Mouse (Mus musculus): ENCODE measurements at regions not wholly inside any gene's neighbourhood (a gene's known extent, or its start where the extent isn't known, plus 50 kb on each side); places are given as distances from the start of the nearest gene placed in this dataset.
A peak's percentile ranks its signal among the peaks of the same experiment; 100 is the strongest.

DNA sequence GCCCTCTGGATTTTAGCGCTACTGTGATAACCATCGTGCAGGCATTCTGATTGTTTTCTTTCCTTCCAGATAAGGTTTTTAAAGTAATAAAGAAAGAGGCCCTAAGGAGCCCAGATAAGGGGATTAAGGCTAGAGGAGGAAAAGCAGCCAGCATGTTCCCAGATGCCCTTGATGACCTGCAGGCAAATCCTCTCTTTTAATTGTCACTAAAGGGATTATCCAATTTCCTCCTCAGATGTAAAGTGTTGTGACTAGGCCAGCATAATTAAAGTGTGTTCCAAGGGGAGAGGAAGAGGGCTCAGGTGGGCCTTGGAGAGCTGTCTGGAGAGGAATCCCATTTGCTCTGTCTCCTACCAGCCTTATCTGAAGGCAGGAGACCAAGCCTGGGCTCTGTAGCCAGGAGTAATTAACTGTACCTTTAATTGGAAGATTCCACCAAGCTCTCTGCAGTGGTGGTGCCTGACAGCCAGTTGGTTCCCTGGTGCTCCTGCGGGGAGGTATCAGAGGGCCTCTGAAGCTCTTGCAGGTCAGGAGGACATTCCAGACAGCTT, 644.2 kb downstream of the Tbc1d22a start:
- Histone ChIP-seq H3K9ac (replicated peaks; ENCODE audit: low read length) (no peak overlapping the region), H3K9me3 (ENCODE audit: low read length) (no peaks in the 10 kb centered on the region), H3K4me3 (ENCODE audit: low read length) (no peak overlapping the region), H3K36me3 (ENCODE audit: insufficient read depth, low read length) (no peaks in the 10 kb centered on the region), H3K27ac (no peak overlapping the region), H3K4me2 (ENCODE audit: low read depth, low read length) (no peak overlapping the region), H3K27me3 (ENCODE audit: insufficient read depth, low read length) (no peaks in the 10 kb centered on the region), H3K4me1 (ENCODE audit: insufficient read depth, low read length) (no peaks in the 10 kb centered on the region)
- WGBS = 31% methylated on average over 3 of the region's 3 CpGs
- no peak for TF ChIP-seq CTCF (IDR thresholded peaks at IDR 0.05; ENCODE audit: low read depth)
- DNase-seq (ENCODE audit: low spot score) (peak; percentile 31), ATAC-seq (no peak)

DNA sequence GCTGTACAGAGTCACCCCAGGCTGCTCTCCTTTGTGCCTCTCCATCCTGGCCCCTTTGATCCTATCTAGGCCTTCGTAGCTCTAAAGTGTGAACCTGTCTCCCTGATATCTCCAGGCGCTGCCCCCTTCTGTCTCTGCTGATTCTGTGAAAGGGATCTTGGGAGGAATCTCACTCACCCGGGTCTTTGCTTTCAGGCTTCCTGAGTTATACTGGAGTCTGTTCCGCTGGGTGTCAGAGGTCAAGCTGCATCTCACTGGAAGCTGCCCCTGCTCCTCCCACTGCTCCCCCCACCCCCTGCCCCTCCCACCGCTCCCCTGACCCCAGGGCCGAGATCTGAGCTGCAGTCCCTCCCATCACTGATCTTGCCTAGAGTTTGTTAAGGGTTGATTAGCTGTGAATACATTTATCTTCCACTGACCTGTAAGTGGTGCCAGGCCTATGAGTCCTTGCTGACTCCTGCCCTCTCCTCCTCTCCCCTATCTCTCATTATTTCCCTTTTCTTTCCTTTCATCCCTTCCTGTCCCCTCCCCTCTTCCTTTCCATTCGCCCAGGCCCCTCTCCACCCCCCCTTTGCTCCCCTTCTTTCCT, 661.6 kb downstream of the Tbc1d22a start:
- H3K27ac ChIP-seq = no peak overlapping the region

DNA sequence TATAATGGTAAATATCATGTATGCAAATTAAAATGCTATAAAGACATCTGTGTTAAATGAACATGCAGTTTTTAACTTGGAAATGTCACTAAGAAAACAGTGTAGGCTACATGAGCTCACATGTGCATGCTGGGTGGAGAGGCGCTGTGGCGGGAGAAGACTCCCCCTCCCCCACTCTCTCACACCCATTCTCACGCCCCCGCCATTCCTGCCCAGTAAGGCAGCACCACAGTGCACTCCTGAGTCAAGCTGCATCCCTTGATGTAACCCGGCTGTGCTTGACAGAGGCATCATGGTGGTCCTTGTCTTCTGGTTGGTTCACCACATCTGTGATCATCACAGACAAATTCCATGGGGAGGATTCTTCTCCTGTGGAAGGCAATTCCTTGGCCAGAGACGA, 647.1 kb upstream of the Fam19a5 start:
- no peaks in the 10 kb centered on the region for H3K4me1 ChIP-seq (ENCODE audit: insufficient read depth, low read length)
- WGBS = 60% methylated on average over 6 of the region's 6 CpGs

More for the DNA sequence above, 661.6 kb downstream of the Tbc1d22a start:
- DNase-seq (ENCODE audit: low spot score) (no peak), ATAC-seq (no peak)
- H3K9me3 ChIP-seq (ENCODE audit: low read length) = no peaks in the 10 kb centered on the region
- no peak for TF ChIP-seq CTCF (IDR thresholded peaks at IDR 0.05; ENCODE audit: low read depth)
- no peak overlapping the region for H3K9ac ChIP-seq (replicated peaks; ENCODE audit: low read length)
- H3K4me2 ChIP-seq (ENCODE audit: low read depth, low read length) = no peak overlapping the region
- no peaks in the 10 kb centered on the region for H3K27me3 ChIP-seq (ENCODE audit: insufficient read depth, low read length)
- H3K36me3 ChIP-seq (ENCODE audit: insufficient read depth, low read length) = no peaks in the 10 kb centered on the region
- H3K4me1 ChIP-seq (ENCODE audit: insufficient read depth, low read length) = no peaks in the 10 kb centered on the region
- H3K4me3 ChIP-seq (ENCODE audit: low read length) = no peak overlapping the region
- WGBS = 22% methylated on average over 7 of the region's 7 CpGs

DNA sequence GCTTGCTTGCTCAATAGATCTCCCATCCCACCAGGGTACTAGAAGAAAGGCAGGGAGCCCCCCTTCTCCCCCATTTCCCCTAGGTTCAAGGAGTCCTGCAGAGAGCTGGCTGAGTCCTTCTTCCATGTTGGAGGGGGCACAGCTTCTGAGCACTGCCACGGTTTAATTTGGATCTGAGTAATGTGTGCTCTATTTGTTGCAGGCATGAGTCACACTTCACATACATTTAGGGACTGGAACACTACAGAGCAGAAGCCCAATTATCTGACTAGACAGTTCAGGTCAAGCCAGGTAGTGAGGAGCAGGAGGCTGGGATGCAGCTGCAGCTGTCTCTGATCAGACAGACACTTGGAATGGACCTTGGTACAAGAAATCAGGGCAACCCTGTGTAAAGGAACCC, 644.1 kb upstream of the Fam19a5 start:
- no peaks in the 10 kb centered on the region for H3K36me3 ChIP-seq (ENCODE audit: insufficient read depth, low read length)
- ATAC-seq (no peak), DNase-seq (ENCODE audit: low spot score) (no peak)
- H3K9me3 ChIP-seq (ENCODE audit: low read length) = no peaks in the 10 kb centered on the region
- WGBS = 32% methylated on average over 1 of the region's 1 CpGs
- no peak for TF ChIP-seq CTCF (IDR thresholded peaks at IDR 0.05; ENCODE audit: low read depth)
- H3K4me1 ChIP-seq (ENCODE audit: insufficient read depth, low read length) = no peaks in the 10 kb centered on the region
- H3K4me3 ChIP-seq (ENCODE audit: low read length) = no peak overlapping the region
- H3K27me3 ChIP-seq (ENCODE audit: insufficient read depth, low read length) = no peaks in the 10 kb centered on the region
- H3K4me2 ChIP-seq (ENCODE audit: low read depth, low read length) = no peak overlapping the region
- no peak overlapping the region for H3K9ac ChIP-seq (replicated peaks; ENCODE audit: low read length)
- H3K27ac ChIP-seq = no peak overlapping the region

More for the DNA sequence above, 647.1 kb upstream of the Fam19a5 start:
- no peak overlapping the region for H3K4me2 ChIP-seq (ENCODE audit: low read depth, low read length)
- H3K9ac ChIP-seq (replicated peaks; ENCODE audit: low read length) = no peak overlapping the region
- H3K36me3 ChIP-seq (ENCODE audit: insufficient read depth, low read length) = no peaks in the 10 kb centered on the region
- no peaks in the 10 kb centered on the region for H3K9me3 ChIP-seq (ENCODE audit: low read length)
- DNase-seq (ENCODE audit: low spot score) (no peak), ATAC-seq (no peak)
- TF ChIP-seq CTCF (IDR thresholded peaks at IDR 0.05; ENCODE audit: low read depth) = no peak
- H3K27ac ChIP-seq = no peak overlapping the region
- H3K4me3 ChIP-seq (ENCODE audit: low read length) = no peak overlapping the region
- H3K27me3 ChIP-seq (ENCODE audit: insufficient read depth, low read length) = no peaks in the 10 kb centered on the region

DNA sequence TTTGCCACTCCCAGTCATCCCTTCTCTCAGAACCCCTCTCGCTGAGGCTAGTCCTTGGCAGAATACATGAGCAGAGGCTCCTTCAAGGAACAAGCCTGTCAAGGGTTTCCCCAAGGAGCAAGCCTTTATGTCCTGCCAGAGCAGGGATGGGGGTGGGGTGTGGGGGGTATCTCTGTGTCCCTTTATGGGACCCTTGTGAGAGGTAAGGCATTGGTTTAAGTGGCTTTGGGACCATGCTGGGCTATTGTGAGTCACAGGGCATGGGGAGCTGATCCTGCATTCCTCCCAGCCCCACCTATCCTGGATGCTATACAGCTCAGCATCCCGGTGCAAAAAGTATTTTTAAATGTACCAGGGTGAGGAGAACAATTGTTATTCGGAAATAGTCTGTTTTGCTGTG, 641.1 kb upstream of the Fam19a5 start:
- ATAC-seq (no peak), DNase-seq (ENCODE audit: low spot score) (no peak)
- no peaks in the 10 kb centered on the region for H3K4me1 ChIP-seq (ENCODE audit: insufficient read depth, low read length)
- H3K9me3 ChIP-seq (ENCODE audit: low read length) = no peaks in the 10 kb centered on the region
- WGBS = 33% methylated on average over 3 of the region's 3 CpGs
- H3K36me3 ChIP-seq (ENCODE audit: insufficient read depth, low read length) = no peaks in the 10 kb centered on the region
- H3K9ac ChIP-seq (replicated peaks; ENCODE audit: low read length) = no peak overlapping the region
- H3K27me3 ChIP-seq (ENCODE audit: insufficient read depth, low read length) = no peaks in the 10 kb centered on the region
- H3K4me3 ChIP-seq (ENCODE audit: low read length) = no peak overlapping the region
- no peak for TF ChIP-seq CTCF (IDR thresholded peaks at IDR 0.05; ENCODE audit: low read depth)
- no peak overlapping the region for H3K4me2 ChIP-seq (ENCODE audit: low read depth, low read length)
- H3K27ac ChIP-seq = no peak overlapping the region

DNA sequence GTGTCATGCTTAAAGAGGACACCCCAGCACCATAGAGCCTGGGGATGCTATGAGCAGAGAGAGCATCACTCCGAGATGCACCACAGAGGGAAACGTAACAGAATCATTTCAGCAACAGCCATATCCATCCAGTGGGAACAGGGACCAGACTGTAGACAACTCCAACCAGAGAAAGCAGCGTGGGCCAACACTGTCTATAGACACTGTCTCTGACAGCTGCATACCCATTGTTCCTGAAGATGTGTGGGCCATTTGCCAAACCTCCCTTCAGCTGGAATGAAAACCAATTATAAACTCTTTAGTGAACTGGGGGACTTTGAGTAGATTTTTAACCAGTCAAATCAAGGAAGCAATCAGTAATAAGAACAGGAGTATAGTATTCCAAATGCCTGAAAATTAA, 630.8 kb upstream of the Fam19a5 start:
- Histone ChIP-seq H3K9me3 (ENCODE audit: low read length) (no peaks in the 10 kb centered on the region), H3K9ac (replicated peaks; ENCODE audit: low read length) (no peak overlapping the region), H3K27ac (no peak overlapping the region), H3K4me1 (ENCODE audit: insufficient read depth, low read length) (no peaks in the 10 kb centered on the region), H3K27me3 (ENCODE audit: insufficient read depth, low read length) (no peaks in the 10 kb centered on the region), H3K4me3 (ENCODE audit: low read length) (no peak overlapping the region), H3K4me2 (ENCODE audit: low read depth, low read length) (no peak overlapping the region), H3K36me3 (ENCODE audit: insufficient read depth, low read length) (no peaks in the 10 kb centered on the region)
- 53% methylated on average over 3 of the region's 3 CpGs for WGBS
- DNase-seq (ENCODE audit: low spot score) (no peak), ATAC-seq (no peak)
- no peak for TF ChIP-seq CTCF (IDR thresholded peaks at IDR 0.05; ENCODE audit: low read depth)

DNA sequence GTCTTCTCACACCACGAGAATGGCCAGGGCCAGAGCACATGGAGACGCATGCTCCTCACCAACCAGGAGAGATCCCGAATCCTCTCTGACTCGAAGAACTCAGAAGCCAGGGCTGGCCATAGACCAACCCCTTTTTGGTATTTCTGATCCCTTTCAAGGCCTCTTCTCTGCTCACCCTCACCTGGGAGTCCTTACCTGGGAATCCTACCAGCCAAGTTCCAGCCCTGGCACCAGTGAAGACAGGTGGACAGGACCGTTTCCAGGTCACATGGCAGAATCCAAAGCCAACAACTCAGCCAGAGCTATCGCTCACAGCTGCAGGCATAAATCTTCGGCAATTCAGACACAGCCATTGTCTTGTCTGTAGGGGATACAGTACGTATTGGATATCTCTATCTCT, 626.2 kb upstream of the Fam19a5 start:
- 80% methylated on average over 8 of the region's 8 CpGs for WGBS
- no peak for ATAC-seq
- no peak for TF ChIP-seq CTCF (IDR thresholded peaks at IDR 0.05; ENCODE audit: low read depth)

More for the DNA sequence above, 626.2 kb upstream of the Fam19a5 start:
- no peaks in the 10 kb centered on the region for H3K27me3 ChIP-seq (ENCODE audit: insufficient read depth, low read length)
- no peak overlapping the region for H3K4me2 ChIP-seq (ENCODE audit: low read depth, low read length)
- no peaks in the 10 kb centered on the region for H3K9me3 ChIP-seq (ENCODE audit: low read length)
- peaks cover 10% of the 10 kb centered on the region for H3K4me1 ChIP-seq (ENCODE audit: insufficient read depth, low read length)
- no peak for DNase-seq (ENCODE audit: low spot score)
- H3K27ac ChIP-seq = no peak overlapping the region
- H3K36me3 ChIP-seq (ENCODE audit: insufficient read depth, low read length) = no peaks in the 10 kb centered on the region
- no peak overlapping the region for H3K9ac ChIP-seq (replicated peaks; ENCODE audit: low read length)
- no peak overlapping the region for H3K4me3 ChIP-seq (ENCODE audit: low read length)
